ENCODE assay signal across 27 mouse cellular contexts in the genomic region with DNA sequence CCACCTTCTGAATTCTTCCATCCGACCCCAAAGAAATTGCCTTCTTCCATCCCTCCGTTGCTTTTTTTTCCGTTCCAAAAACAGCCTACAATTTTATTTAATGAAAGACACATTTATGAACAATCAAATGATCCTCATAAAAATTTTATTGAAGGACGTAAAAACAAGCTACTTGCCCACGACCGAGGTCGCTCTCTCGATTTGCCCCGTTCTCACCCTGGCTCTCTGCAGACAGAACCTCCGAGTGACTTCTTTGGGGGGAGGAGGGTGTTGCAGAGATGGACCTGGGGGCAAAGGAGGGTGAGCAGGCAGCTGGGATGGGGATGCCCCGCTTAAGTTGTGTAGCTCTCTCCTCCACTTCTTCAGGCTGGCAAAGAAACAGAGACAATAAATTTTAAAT. TPM values are rescaled to one million over a fixed set of nuclear protein-coding genes. Genes with fewer than 3 reads are reported as not detected.
DNase-seq lines count a peak whose midpoint lies in the region; ATAC-seq and TF ChIP-seq lines count a peak whose summit lies in the region.
"Had no signal": no experiment of that assay in that cellular context is flagged by ENCODE, and none has a peak within 500 bp of the region (broad histone marks: within the 10 kb centered on the region; RNA-seq: fewer than 3 reads in every experiment).

No protein-coding gene starts in this region.

- TF ChIP-seq CTCF in G1E (IDR thresholded peaks at IDR 0.05; ENCODE audit: low read depth, low read length) = no peak

- WGBS in kidney, embryonic 15.5 days = 6% methylated on average over 11 of the region's 11 CpGs
- WGBS in limb, embryonic 11.5 days = under 1% methylated on average over 11 of the region's 11 CpGs
- 2% methylated on average over 11 of the region's 11 CpGs for WGBS in neural tube, embryonic 11.5 days

- peak overlapping the region; percentile 65 for H3K4me3 ChIP-seq in kidney, embryonic 15.5 days (replicated peaks)
- H3K4me3 ChIP-seq in G1E (ENCODE audit: low read depth, low read length) = peak overlapping the region; percentile 80; the same call in 1 of the 2 replicates
- H3K4me3 ChIP-seq in limb, embryonic 11.5 days (ENCODE audit: low read depth, low read length) = peak overlapping the region; percentile 58; the same call in 1 of the 2 replicates
- H3K4me3 ChIP-seq in neural tube, embryonic 11.5 days (ENCODE audit: low read depth, low read length) = peak overlapping the region; percentile 95

- no peak for DNase-seq in kidney, postnatal 10 days
- DNase-seq in G1E (ENCODE audit: low spot score) = no peak
- no peak for DNase-seq in limb, embryonic 11.5 days (ENCODE audit: low spot score)
- no peak for DNase-seq in neural tube, embryonic 11.5 days (ENCODE audit: low spot score)
- DNase-seq in thymus, postnatal 25 days = no peak
- DNase-seq in left cerebral cortex, postnatal 25 days (ENCODE audit: low spot score in 2 of 2) = no peak
- no peak for DNase-seq in heart, postnatal 4 days
- DNase-seq: adrenal gland, postnatal 25 days; cerebellum, adult 11-12 months; cerebellum, postnatal 14 days; gastrocnemius, postnatal 10 days; heart, adult 18-20 months; kidney, adult 11 months; lung, adult 18-20 months; lung, postnatal 14 days; midbrain, embryonic 14.5 days; spleen, adult 18-20 months; thymus, postnatal 4 days had no signal

- intact Hi-C loops in left cerebral cortex, postnatal 25 days (cut with DNase I) = loop anchor here (10.0 kb wide), 1 partner anchor 286 kb away; no protein-coding TSS in a partner anchor

- 0 out of 2 replicates have a peak, but pooled peaks cover 3% of the 10 kb centered on the region for H3K36me3 ChIP-seq in kidney, embryonic 15.5 days
- H3K36me3 ChIP-seq in G1E (replicated peaks) = peaks cover 6% of the 10 kb centered on the region
- no peaks in the 10 kb centered on the region for H3K36me3 ChIP-seq in limb, embryonic 11.5 days (ENCODE audit: control insufficient read depth, insufficient read depth, low read length)
- peaks cover 2% of the 10 kb centered on the region; the same call in 1 of the 2 replicates for H3K36me3 ChIP-seq in neural tube, embryonic 11.5 days (ENCODE audit: control insufficient read depth, insufficient read depth, low read length)
- H3K36me3 ChIP-seq: heart, embryonic 13.5 days had no signal

- no peak for ATAC-seq in kidney, embryonic 15.5 days (replicated peaks; ENCODE audit: low FRiP score)
- ATAC-seq in G1E (ENCODE audit: extremely low read depth, insufficient number of reproducible peaks, low FRiP score, poor library complexity, severe bottlenecking) = no peak
- no peak for ATAC-seq in limb, embryonic 11.5 days (ENCODE audit: insufficient number of reproducible peaks, low FRiP score, low TSS enrichment, low read depth)
- ATAC-seq in neural tube, embryonic 11.5 days (ENCODE audit: insufficient read depth, low FRiP score, low TSS enrichment) = no peak

- peak overlapping the region; percentile 96 for H3K27ac ChIP-seq in kidney, embryonic 15.5 days
- H3K27ac ChIP-seq in limb, embryonic 11.5 days (replicated peaks; ENCODE audit: low read depth, low read length) = no peak overlapping the region; the same call in 1 of the 2 replicates
- peak overlapping the region; percentile 98 for H3K27ac ChIP-seq in neural tube, embryonic 11.5 days (ENCODE audit: low read depth, low read length)
- H3K27ac ChIP-seq: heart, embryonic 13.5 days; hindbrain, embryonic 14.5 days had no signal

- H3K4me1 ChIP-seq in kidney, embryonic 15.5 days = peaks cover 72% of the 10 kb centered on the region
- H3K4me1 ChIP-seq in G1E (ENCODE audit: insufficient read depth, low read depth, low read length) = peaks cover 84% of the 10 kb centered on the region
- H3K4me1 ChIP-seq in limb, embryonic 11.5 days (ENCODE audit: control insufficient read depth, insufficient read depth, low read length) = peaks cover 49% of the 10 kb centered on the region
- H3K4me1 ChIP-seq in neural tube, embryonic 11.5 days (ENCODE audit: control insufficient read depth, insufficient read depth, low read length) = peaks cover 10% of the 10 kb centered on the region

- H3K9ac ChIP-seq in kidney, embryonic 15.5 days = peak overlapping the region; percentile 75
- 0 out of 2 replicates have a peak overlapping the region, but pooled peaks have one; percentile 19 for H3K9ac ChIP-seq in limb, embryonic 11.5 days (ENCODE audit: low read length)
- H3K9ac ChIP-seq in neural tube, embryonic 11.5 days (ENCODE audit: low read length) = peak overlapping the region; percentile 100
- H3K9ac ChIP-seq: heart, embryonic 13.5 days; hindbrain, embryonic 14.5 days had no signal

- peak overlapping the region; percentile 77 for H3K4me2 ChIP-seq in kidney, embryonic 15.5 days
- peak overlapping the region; percentile 91 for H3K4me2 ChIP-seq in limb, embryonic 11.5 days (ENCODE audit: low read depth, severe bottlenecking)
- H3K4me2 ChIP-seq in neural tube, embryonic 11.5 days (ENCODE audit: low read depth) = peak overlapping the region; percentile 90

- H3K9me3 ChIP-seq in kidney, embryonic 15.5 days (replicated peaks) = no peaks in the 10 kb centered on the region
- H3K9me3 ChIP-seq in G1E (replicated peaks) = no peaks in the 10 kb centered on the region
- no peaks in the 10 kb centered on the region for H3K9me3 ChIP-seq in limb, embryonic 11.5 days (ENCODE audit: control insufficient read depth, low read length)
- H3K9me3 ChIP-seq in neural tube, embryonic 11.5 days (ENCODE audit: control insufficient read depth, low read length) = no peaks in the 10 kb centered on the region
- H3K9me3 ChIP-seq: heart, embryonic 13.5 days had no signal

- peaks cover 71% of the 10 kb centered on the region for H3K27me3 ChIP-seq in kidney, embryonic 15.5 days
- peaks cover 42% of the 10 kb centered on the region for H3K27me3 ChIP-seq in G1E (ENCODE audit: insufficient read depth, low read length)
- peaks cover 62% of the 10 kb centered on the region for H3K27me3 ChIP-seq in limb, embryonic 11.5 days (ENCODE audit: control insufficient read depth, insufficient read depth, low read length)
- peaks cover 50% of the 10 kb centered on the region for H3K27me3 ChIP-seq in neural tube, embryonic 11.5 days (ENCODE audit: control insufficient read depth, insufficient read depth, low read length)

RNA-seq across cellular contexts. Expression of gene Hoxc9, which starts 4.1 kb away (rescaled TPM):
- 10.0 and 10.7 TPM in 2 replicates for polyA plus RNA-seq in kidney, embryonic 15.5 days (2015; fragmentation: Nextera tagmentation; extraction: Ambion mirVana)
- total RNA-seq in G1E (2014; fragmentation: Nextera tagmentation) (5.0 and 7.9 TPM in 2 replicates), G1E (2017) (3.3 and 3.9 TPM in 2 replicates)
- polyA plus RNA-seq in G1E (2012) = 9.8 and 12.0 TPM in 2 replicates
- polyA plus RNA-seq in limb, embryonic 11.5 days (2014; fragmentation: Nextera tagmentation; extraction: Ambion mirVana) = 4.4 and 6.1 TPM in 2 replicates
- polyA plus RNA-seq in neural tube, embryonic 11.5 days (2014; fragmentation: Nextera tagmentation; extraction: Ambion mirVana) = 36.1 and 40.0 TPM in 2 replicates
- not detected for total RNA-seq in left cerebral cortex, postnatal 25 days (2021)
- not detected for total RNA-seq in heart, postnatal 4 days (2021)
- total RNA-seq: heart, adult 18-20 months; heart, postnatal 25 days; layer of hippocampus, postnatal 10 days; left cerebral cortex, adult 8-10 months; liver, adult 2 months; megakaryocyte, adult 5-6 weeks had no signal
- polyA plus RNA-seq: forebrain, embryonic 11.5 days; heart, embryonic 13.5 days; liver, adult 2 months; midbrain, embryonic 14.5 days had no signal

RNA-seq across cellular contexts. Expression of gene Hoxc8, which starts 10.1 kb away (rescaled TPM):
- polyA plus RNA-seq in kidney, embryonic 15.5 days (2015; fragmentation: Nextera tagmentation; extraction: Ambion mirVana) = 8.7 and 11.1 TPM in 2 replicates
- 21.1 and 26.6 TPM in 2 replicates for total RNA-seq in G1E (2014; fragmentation: Nextera tagmentation)
- total RNA-seq in G1E (2017) = 2.0 and 2.7 TPM in 2 replicates
- 10.1 and 12.2 TPM in 2 replicates for polyA plus RNA-seq in G1E (2012)
- polyA plus RNA-seq in limb, embryonic 11.5 days (2014; fragmentation: Nextera tagmentation; extraction: Ambion mirVana) = 4.6 and 4.8 TPM in 2 replicates
- 63.7 and 67.1 TPM in 2 replicates for polyA plus RNA-seq in neural tube, embryonic 11.5 days (2014; fragmentation: Nextera tagmentation; extraction: Ambion mirVana)
- not detected for total RNA-seq in left cerebral cortex, postnatal 25 days (2021)
- total RNA-seq in heart, postnatal 4 days (2021) = not detected
- total RNA-seq: heart, adult 18-20 months; heart, postnatal 25 days; layer of hippocampus, postnatal 10 days; left cerebral cortex, adult 8-10 months; liver, adult 2 months; megakaryocyte, adult 5-6 weeks had no signal
- polyA plus RNA-seq: forebrain, embryonic 11.5 days; heart, embryonic 13.5 days; liver, adult 2 months; midbrain, embryonic 14.5 days had no signal

RNA-seq across cellular contexts. Expression of gene Hoxc5, which starts 13.1 kb away (rescaled TPM):
- polyA plus RNA-seq in kidney, embryonic 15.5 days (2015; fragmentation: Nextera tagmentation; extraction: Ambion mirVana) = 3.6 and 4.8 TPM in 2 replicates
- total RNA-seq in G1E (2014; fragmentation: Nextera tagmentation) (9.9 and 19.8 TPM in 2 replicates), G1E (2017) (7.6 and 9.1 TPM in 2 replicates)
- polyA plus RNA-seq in G1E (2012) = 11.4 and 12.4 TPM in 2 replicates
- 8.3 and 9.1 TPM in 2 replicates for polyA plus RNA-seq in limb, embryonic 11.5 days (2014; fragmentation: Nextera tagmentation; extraction: Ambion mirVana)
- polyA plus RNA-seq in neural tube, embryonic 11.5 days (2014; fragmentation: Nextera tagmentation; extraction: Ambion mirVana) = 36.3 and 37.3 TPM in 2 replicates
- total RNA-seq in left cerebral cortex, postnatal 25 days (2021) = not detected
- not detected for total RNA-seq in heart, postnatal 4 days (2021)
- total RNA-seq: heart, postnatal 25 days; layer of hippocampus, postnatal 10 days; left cerebral cortex, adult 8-10 months; megakaryocyte, adult 5-6 weeks had no signal
- polyA plus RNA-seq: forebrain, embryonic 11.5 days; liver, adult 2 months had no signal

RNA-seq across cellular contexts. Expression of gene Hoxc10, which starts 13.8 kb away (rescaled TPM):
- 52.4 and 53.5 TPM in 2 replicates for polyA plus RNA-seq in kidney, embryonic 15.5 days (2015; fragmentation: Nextera tagmentation; extraction: Ambion mirVana)
- total RNA-seq in G1E (2014; fragmentation: Nextera tagmentation) (0.60 TPM in 1 of 2 replicates, not detected in the other), G1E (2017) (0.12 and 0.16 TPM in 2 replicates)
- 0.08 and 0.16 TPM in 2 replicates for polyA plus RNA-seq in G1E (2012)
- polyA plus RNA-seq in limb, embryonic 11.5 days (2014; fragmentation: Nextera tagmentation; extraction: Ambion mirVana) = 43.9 and 56.2 TPM in 2 replicates
- polyA plus RNA-seq in neural tube, embryonic 11.5 days (2014; fragmentation: Nextera tagmentation; extraction: Ambion mirVana) = 58.3 and 60.4 TPM in 2 replicates
- total RNA-seq in left cerebral cortex, postnatal 25 days (2021) = not detected
- not detected for total RNA-seq in heart, postnatal 4 days (2021)
- total RNA-seq: heart, adult 18-20 months; heart, postnatal 25 days; layer of hippocampus, postnatal 10 days; left cerebral cortex, adult 8-10 months; liver, adult 2 months; megakaryocyte, adult 5-6 weeks had no signal
- polyA plus RNA-seq: forebrain, embryonic 11.5 days; heart, embryonic 13.5 days; hindbrain, embryonic 14.5 days; liver, adult 2 months; midbrain, embryonic 14.5 days had no signal

RNA-seq across cellular contexts. Expression of gene Hoxc6, which starts 17.7 kb away (rescaled TPM):
- polyA plus RNA-seq in kidney, embryonic 15.5 days (2015; fragmentation: Nextera tagmentation; extraction: Ambion mirVana) = 10.9 and 11.0 TPM in 2 replicates
- total RNA-seq in G1E (2014; fragmentation: Nextera tagmentation) (16.3 and 37.1 TPM in 2 replicates), G1E (2017) (8.6 and 12.0 TPM in 2 replicates)
- 27.1 and 28.6 TPM in 2 replicates for polyA plus RNA-seq in G1E (2012)
- polyA plus RNA-seq in limb, embryonic 11.5 days (2014; fragmentation: Nextera tagmentation; extraction: Ambion mirVana) = 9.5 and 10.9 TPM in 2 replicates
- 95.9 and 96.4 TPM in 2 replicates for polyA plus RNA-seq in neural tube, embryonic 11.5 days (2014; fragmentation: Nextera tagmentation; extraction: Ambion mirVana)
- total RNA-seq in left cerebral cortex, postnatal 25 days (2021) = not detected
- under 1 TPM in 1 of 2 experiments, not detected in 1; 0.16 TPM for total RNA-seq in heart, postnatal 4 days (2021)
- total RNA-seq: heart, postnatal 25 days; layer of hippocampus, postnatal 10 days; left cerebral cortex, adult 8-10 months; liver, adult 2 months; megakaryocyte, adult 5-6 weeks had no signal
- polyA plus RNA-seq: forebrain, embryonic 11.5 days; liver, adult 2 months; midbrain, embryonic 14.5 days had no signal

Comparison
In these comparisons a context has a peak if more than half of its experiments do, and no peak if none do; other contexts are left out.
1. H3K9ac ChIP-seq: peak in every context shown above with its lines; median percentile 100 in neural tube, embryonic 11.5 days; 75 in kidney, embryonic 15.5 days; 19 in limb, embryonic 11.5 days.